Mouse (Mus musculus): Measurements from ENCODE around the gene Ccdc144b. TPM values are rescaled to one million over a fixed set of nuclear protein-coding genes. Genes with fewer than 3 reads are reported as not detected.

The Ccdc144b gene
- polyA plus RNA-seq, 1 experiment from 2014 or later: not detected

GRCm38 (mm10) chr3:35962967-35963366, 90.4 kb downstream of the Ccdc144b start:
- no peak overlapping the region for H3K4me3 ChIP-seq (ENCODE audit: low read depth, low read length)
- H3K4me1 ChIP-seq (ENCODE audit: control insufficient read depth, insufficient read depth, low read length): no peaks in the 10 kb centered on the region
- H3K27ac ChIP-seq (ENCODE audit: low read depth, low read length): no peak overlapping the region
- 92% methylated on average over 5 of the region's 5 CpGs for WGBS
- H3K9ac ChIP-seq (ENCODE audit: low read length): no peak overlapping the region
- DNase-seq (ENCODE audit: low spot score): no peak
- no peaks in the 10 kb centered on the region for H3K27me3 ChIP-seq (ENCODE audit: control insufficient read depth, insufficient read depth, low read length)
- no peaks in the 10 kb centered on the region for H3K9me3 ChIP-seq (ENCODE audit: control insufficient read depth, low read length)
- no peaks in the 10 kb centered on the region; the same call in 1 of the 2 replicates for H3K36me3 ChIP-seq (ENCODE audit: control insufficient read depth, insufficient read depth, low read length)
- ATAC-seq (ENCODE audit: insufficient read depth, low FRiP score, low TSS enrichment): no peak
- no peak overlapping the region for H3K4me2 ChIP-seq (ENCODE audit: low read depth)

Other genes with a start within 250 kb of the Ccdc144b start
- 87.7 and 92.3 TPM in 2 replicates for gene Dcun1d1, start 116.1 kb downstream of the Ccdc144b start, polyA plus RNA-seq (2014; fragmentation: Nextera tagmentation; extraction: Ambion mirVana)
- gene Mccc1, start 52.9 kb downstream of the Ccdc144b start, polyA plus RNA-seq (2014; fragmentation: Nextera tagmentation; extraction: Ambion mirVana): 34.5 and 37.1 TPM in 2 replicates
- gene Acad9, start 12.4 kb upstream of the Ccdc144b start, polyA plus RNA-seq (2014; fragmentation: Nextera tagmentation; extraction: Ambion mirVana): 89.1 and 89.4 TPM in 2 replicates
- gene D3Ertd254e, start 97.5 kb upstream of the Ccdc144b start, polyA plus RNA-seq (2014; fragmentation: Nextera tagmentation; extraction: Ambion mirVana): 11.5 and 12.1 TPM in 2 replicates
- gene Qrfpr, start 168.8 kb upstream of the Ccdc144b start, polyA plus RNA-seq (2014; fragmentation: Nextera tagmentation; extraction: Ambion mirVana): not detected in 2 replicates

Data from neural tube, embryonic 11.5 days (tissue).